Mouse (Mus musculus) spleen, adult 2 months (tissue): ENCODE measurements around the gene Eif2ak3. TPM values are rescaled to one million over a fixed set of nuclear protein-coding genes. Genes with fewer than 3 reads are reported as not detected.

Experiments used
- DNase-seq, 2 experiments: peaks; one replicate each; pipeline versions ENCODE4 v3.0.0 to v3.0.0-alpha.2; 2012 to 2021; ENCODE audit warnings: low spot score in 2 of 2, low read depth in 1 of 2
- H3K27ac ChIP-seq: fragments of 200-500 bp; 2 replicates; pipeline ENCODE4 v1.5.1; 2012; ENCODE audit warnings: low read length, inconsistent platforms; ENCODE audit not compliant: insufficient read depth
- H3K27me3 ChIP-seq: fragments of 200-500 bp; 2 replicates; pipeline ENCODE4 v1.6.1; 2012; ENCODE audit warnings: mild to moderate bottlenecking, moderate library complexity, low read length, inconsistent platforms; ENCODE audit not compliant: control insufficient read depth, insufficient read depth
- H3K36me3 ChIP-seq: fragments of 200-500 bp; 2 replicates; pipeline ENCODE4 v1.6.1; 2012; ENCODE audit warnings: mild to moderate bottlenecking, low read length, inconsistent platforms; ENCODE audit not compliant: control insufficient read depth, insufficient read depth
- H3K4me1 ChIP-seq: fragments of 200-500 bp; 2 replicates; pipeline ENCODE4 v1.6.1; 2011; ENCODE audit warnings: inconsistent platforms; ENCODE audit not compliant: control insufficient read depth, insufficient read depth, insufficient read length
- H3K4me3 ChIP-seq: fragments of 200-500 bp; 2 replicates; pipeline ENCODE4 v1.5.1; 2011; ENCODE audit warnings: mild to moderate bottlenecking, inconsistent platforms; ENCODE audit not compliant: insufficient read depth, insufficient read length; ENCODE audit errors: extremely low read depth
- CTCF ChIP-seq: fragments of 200-500 bp; IDR thresholded peaks from 2 replicates; pipeline ENCODE4 v1.5.1; 2011; ENCODE audit warnings: mild to moderate bottlenecking, inconsistent platforms; ENCODE audit not compliant: insufficient read depth, insufficient read length, insufficient replicate concordance; ENCODE audit errors: extremely low read depth
- POLR2A ChIP-seq: fragments of 200-500 bp; IDR thresholded peaks from 2 replicates; pipeline ENCODE4 v1.6.1; 2011; ENCODE audit warnings: low read depth, low read length, inconsistent platforms
- WGBS: fragments of 180-500 bp; shearing (Covaris S2); methylation state at CpG from one replicate; pipeline ENCODE4 v1.1.7; 2018; 5-methylcytosine and 5-hydroxymethylcytosine counted together
- polyA plus RNA-seq: library from polyadenylated mRNA; depleted of rRNA; stranded (reverse); fragments of >200 nt; gene quantifications from 2 replicates; pipeline ENCODE4 v1.2.3, GENCODE M21; 2012

The Eif2ak3 gene
- polyA plus RNA-seq, 1 experiment, result 15.7 TPM

- Histone ChIP-seq H3K27ac (no peak overlapping the region), H3K27me3 (no peaks in the 10 kb centered on the region), H3K4me3 (no peak overlapping the region), H3K4me1 (no peaks in the 10 kb centered on the region), H3K36me3 (peaks cover 60% of the 10 kb centered on the region)
- TF ChIP-seq CTCF, result no peak
- no peak for TF ChIP-seq POLR2A
- no peak for DNase-seq
- WGBS, result 93% methylated on average over 11 of the region's 11 CpGs
These were observed 43.7 kb downstream of the Eif2ak3 start for GRCm38 (mm10) chr6:70887993-70888392.

GRCm38 (mm10) chr6:70898166-70898565 lies 53.9 kb downstream of the Eif2ak3 start:
- Histone ChIP-seq H3K4me1 (no peaks in the 10 kb centered on the region), H3K4me3 (no peak overlapping the region), H3K36me3 (peaks cover 58% of the 10 kb centered on the region), H3K27me3 (no peaks in the 10 kb centered on the region), H3K27ac (no peak overlapping the region)
- no peak for DNase-seq
- 83% methylated on average over 6 of the region's 6 CpGs for WGBS
- TF ChIP-seq CTCF (no peak), POLR2A (no peak)

- no peak for DNase-seq
- H3K4me3 ChIP-seq, result no peak overlapping the region
- H3K36me3 ChIP-seq, result peaks cover 59% of the 10 kb centered on the region
- H3K27ac ChIP-seq, result no peak overlapping the region
- WGBS, result 94% methylated on average over 8 of the region's 8 CpGs
- H3K4me1 ChIP-seq, result no peaks in the 10 kb centered on the region
- H3K27me3 ChIP-seq, result no peaks in the 10 kb centered on the region
- TF ChIP-seq CTCF, result no peak
- no peak for TF ChIP-seq POLR2A
These were observed 55.3 kb downstream of the Eif2ak3 start for GRCm38 (mm10) chr6:70899594-70900003.

GRCm38 (mm10) chr6:70903689-70904088 lies 59.4 kb downstream of the Eif2ak3 start:
- H3K36me3 ChIP-seq, result peaks cover 39% of the 10 kb centered on the region
- 81% methylated on average over 5 of the region's 5 CpGs for WGBS

DNA sequence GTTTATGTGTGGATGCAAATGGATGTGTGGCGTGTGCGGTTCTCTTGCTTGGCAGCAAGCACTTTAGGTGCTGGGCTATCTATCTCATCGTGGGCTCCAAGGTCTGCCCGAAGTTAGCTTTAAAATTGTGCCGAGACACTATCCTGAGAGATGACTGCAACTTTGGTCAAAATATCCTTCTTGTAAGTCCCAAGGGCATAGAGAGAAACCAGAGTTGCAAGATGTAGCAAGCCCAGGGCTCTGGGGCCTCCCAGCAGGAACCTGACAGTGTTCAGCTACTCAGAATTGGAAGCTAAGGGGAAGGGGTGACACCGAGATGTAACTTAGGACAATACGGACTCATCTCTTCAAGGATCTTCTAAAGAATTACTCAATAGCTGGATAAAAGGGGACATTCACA lies 65.3 kb downstream of the Eif2ak3 start:
- Histone ChIP-seq H3K4me1 (no peaks in the 10 kb centered on the region), H3K4me3 (no peak overlapping the region), H3K36me3 (peaks cover 7% of the 10 kb centered on the region; the same call in 1 of the 2 replicates), H3K27ac (no peak overlapping the region), H3K27me3 (no peaks in the 10 kb centered on the region)
- TF ChIP-seq CTCF (no peak), POLR2A (no peak)
- DNase-seq, result no peak
- WGBS, result 92% methylated on average over 7 of the region's 7 CpGs

More at GRCm38 (mm10) chr6:70903689-70904088, 59.4 kb downstream of the Eif2ak3 start:
- Histone ChIP-seq H3K27ac (no peak overlapping the region), H3K27me3 (no peaks in the 10 kb centered on the region), H3K4me3 (no peak overlapping the region), H3K4me1 (no peaks in the 10 kb centered on the region)
- TF ChIP-seq CTCF, result no peak
- TF ChIP-seq POLR2A, result no peak
- no peak for DNase-seq

GRCm38 (mm10) chr6:70910285-70910684 lies 66.0 kb downstream of the Eif2ak3 start:
- DNase-seq, result no peak
- Histone ChIP-seq H3K27me3 (no peaks in the 10 kb centered on the region), H3K4me3 (no peak overlapping the region), H3K27ac (no peak overlapping the region), H3K4me1 (no peaks in the 10 kb centered on the region), H3K36me3 (peaks cover 4% of the 10 kb centered on the region; the same call in 1 of the 2 replicates)
- WGBS, result 62% methylated on average over 4 of the region's 4 CpGs
- TF ChIP-seq CTCF (no peak), POLR2A (no peak)

- no peak for TF ChIP-seq CTCF
- TF ChIP-seq POLR2A, result no peak
- Histone ChIP-seq H3K4me1 (no peaks in the 10 kb centered on the region), H3K4me3 (no peak overlapping the region), H3K27me3 (no peaks in the 10 kb centered on the region), H3K27ac (no peak overlapping the region), H3K36me3 (no peaks in the 10 kb centered on the region)
- DNase-seq, result no peak
- 19% methylated on average over 20 of the region's 20 CpGs for WGBS
These were observed 67.5 kb downstream of the Eif2ak3 start for GRCm38 (mm10) chr6:70911668-70912395.
